18 mouse cellular contexts compared by ENCODE assay signal in the genomic region with DNA sequence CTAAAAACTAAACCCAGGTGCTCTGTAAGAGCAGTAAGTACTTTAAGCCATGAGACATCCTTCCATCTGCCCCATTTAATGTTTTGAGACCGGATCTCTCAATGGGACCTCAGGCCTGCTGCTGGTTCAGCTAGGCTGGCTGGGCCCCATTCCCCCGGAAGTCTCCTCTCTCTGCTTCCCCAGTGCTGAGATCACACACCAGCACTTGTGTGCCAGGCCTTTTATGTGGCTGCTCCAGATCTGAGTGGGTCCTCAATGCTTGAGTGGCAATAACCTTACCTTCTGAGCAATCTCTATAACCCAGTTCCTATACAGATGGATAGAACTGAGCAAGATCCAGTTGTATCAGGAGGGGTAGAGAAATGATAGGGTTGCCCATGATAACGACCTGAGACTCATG.
A peak's percentile ranks its signal among the peaks of the same experiment; 100 is the strongest.
DNase-seq lines count a peak whose midpoint lies in the region; ATAC-seq and TF ChIP-seq lines count a peak whose summit lies in the region.
"Had no signal": no experiment of that assay in that cellular context is flagged by ENCODE, and none has a peak within 500 bp of the region (broad histone marks: within the 10 kb centered on the region; RNA-seq: fewer than 3 reads in every experiment).

No protein-coding gene starts in this region.

- no peak overlapping the region for H3K4me3 ChIP-seq in heart, embryonic 16.5 days (ENCODE audit: low read length)
- no peak overlapping the region for H3K4me3 ChIP-seq in thymus, adult 2 months (ENCODE audit: control insufficient read depth, insufficient read depth, low read length)
- H3K4me3 ChIP-seq: embryonic facial prominence, embryonic 13.5 days; forebrain, embryonic 12.5 days; intestine, embryonic 15.5 days; midbrain, embryonic 12.5 days had no signal

- TF ChIP-seq CTCF in thymus, adult 2 months (IDR thresholded peaks at IDR 0.05; ENCODE audit: borderline replicate concordance, control insufficient read depth, extremely low read depth, insufficient read depth, low read length, poor library complexity): no peak

- WGBS in heart, embryonic 16.5 days: 46% methylated on average over 3 of the region's 3 CpGs
- 14% methylated on average over 3 of the region's 3 CpGs for WGBS in thymus, adult 2 months

- H3K4me2 ChIP-seq in heart, embryonic 16.5 days (ENCODE audit: low read depth, low read length): no peak overlapping the region
- H3K4me2 ChIP-seq: embryonic facial prominence, embryonic 13.5 days; forebrain, embryonic 12.5 days; intestine, embryonic 15.5 days; midbrain, embryonic 12.5 days had no signal

- no peak overlapping the region for H3K9ac ChIP-seq in heart, embryonic 16.5 days (ENCODE audit: low read length)
- H3K9ac ChIP-seq: embryonic facial prominence, embryonic 13.5 days; forebrain, embryonic 12.5 days; intestine, embryonic 15.5 days; midbrain, embryonic 12.5 days had no signal

- 0 out of 2 replicates have a peak, but pooled peaks have one; percentile 50 for ATAC-seq in heart, embryonic 16.5 days (replicated peaks; ENCODE audit: extremely low read depth, insufficient read depth, low FRiP score)
- peak; percentile 97 for ATAC-seq in CD4-positive, CD25-positive, alpha-beta regulatory T cell, adult 4 months
- ATAC-seq: intestine, embryonic 15.5 days had no signal

- H3K9me3 ChIP-seq in heart, embryonic 16.5 days (replicated peaks; ENCODE audit: control insufficient read depth, low read length): no peaks in the 10 kb centered on the region
- H3K9me3 ChIP-seq: embryonic facial prominence, embryonic 13.5 days; forebrain, embryonic 12.5 days; intestine, embryonic 15.5 days; midbrain, embryonic 12.5 days had no signal

- no peaks in the 10 kb centered on the region for H3K27me3 ChIP-seq in heart, embryonic 16.5 days (ENCODE audit: control insufficient read depth, insufficient read depth, low read length)
- H3K27me3 ChIP-seq in thymus, adult 2 months (ENCODE audit: control insufficient read depth, insufficient read depth, low read length): no peaks in the 10 kb centered on the region
- H3K27me3 ChIP-seq: embryonic facial prominence, embryonic 13.5 days; forebrain, embryonic 12.5 days; intestine, embryonic 15.5 days; midbrain, embryonic 12.5 days had no signal

- no peak overlapping the region for H3K27ac ChIP-seq in heart, embryonic 16.5 days (ENCODE audit: low read length)
- peak overlapping the region; percentile 52 for H3K27ac ChIP-seq in thymus, adult 2 months (ENCODE audit: control insufficient read depth, insufficient read depth, low read length)
- H3K27ac ChIP-seq: embryonic facial prominence, embryonic 13.5 days; forebrain, embryonic 12.5 days; intestine, embryonic 15.5 days; midbrain, embryonic 12.5 days had no signal

- DNase-seq in heart, postnatal 4 days: no peak
- DNase-seq in lung, postnatal 4 days: peak; percentile 34 to 53
- DNase-seq in thymus, adult 2 months: peak; percentile 81
- no peak for DNase-seq in left cerebral cortex, postnatal 4 days
- no peak for DNase-seq in layer of hippocampus, adult 18-20 months (ENCODE audit: low spot score in 2 of 2)
- no peak for DNase-seq in left cerebral cortex, adult 18-20 months (ENCODE audit: low spot score in 2 of 2)
- DNase-seq: adrenal gland, postnatal 36 days; cerebellum, postnatal 25 days; heart, adult 18-20 months; heart, postnatal 36 days; kidney, postnatal 10 days had no signal

- peaks cover 8% of the 10 kb centered on the region; the same call in 1 of the 2 replicates for H3K4me1 ChIP-seq in heart, embryonic 16.5 days (ENCODE audit: control insufficient read depth, insufficient read depth, low read length)
- peaks cover 35% of the 10 kb centered on the region for H3K4me1 ChIP-seq in thymus, adult 2 months (replicated peaks; ENCODE audit: control insufficient read depth, insufficient read depth, low read length)
- H3K4me1 ChIP-seq: intestine, embryonic 15.5 days; midbrain, embryonic 12.5 days had no signal

- no peak for TF ChIP-seq POLR2A in thymus, adult 2 months (IDR thresholded peaks at IDR 0.05; ENCODE audit: control insufficient read depth, extremely low read depth, insufficient read depth, low read length, poor library complexity)

- H3K36me3 ChIP-seq in heart, embryonic 16.5 days (ENCODE audit: control insufficient read depth, insufficient read depth): no peaks in the 10 kb centered on the region
- no peaks in the 10 kb centered on the region for H3K36me3 ChIP-seq in thymus, adult 2 months (ENCODE audit: control insufficient read depth, insufficient read depth, low read length)
- H3K36me3 ChIP-seq: embryonic facial prominence, embryonic 13.5 days; forebrain, embryonic 12.5 days; G1E; intestine, embryonic 15.5 days; midbrain, embryonic 12.5 days had no signal

- intact Hi-C loops in left cerebral cortex, postnatal 4 days (cut with DNase I): no loop called here

Comparison
In these comparisons a context has a peak if more than half of its experiments do, and no peak if none do; other contexts are left out.
1. DNase-seq: peak in lung, postnatal 4 days (2 of 2) and thymus, adult 2 months (single experiment); none in heart, postnatal 4 days (single experiment), left cerebral cortex, postnatal 4 days (single experiment), layer of hippocampus, adult 18-20 months (0 of 2) and left cerebral cortex, adult 18-20 months (0 of 2).